Mouse (Mus musculus) cerebellum, postnatal 25 days (tissue): Measurements from ENCODE around the gene Eaf1.

Experiments used
- DNase-seq, 2 experiments: peaks; one replicate each; pipeline ENCODE4 v3.0.0; 2021; ENCODE audit warnings: mixed read lengths in 2 of 2

The Eaf1 gene

DNA sequence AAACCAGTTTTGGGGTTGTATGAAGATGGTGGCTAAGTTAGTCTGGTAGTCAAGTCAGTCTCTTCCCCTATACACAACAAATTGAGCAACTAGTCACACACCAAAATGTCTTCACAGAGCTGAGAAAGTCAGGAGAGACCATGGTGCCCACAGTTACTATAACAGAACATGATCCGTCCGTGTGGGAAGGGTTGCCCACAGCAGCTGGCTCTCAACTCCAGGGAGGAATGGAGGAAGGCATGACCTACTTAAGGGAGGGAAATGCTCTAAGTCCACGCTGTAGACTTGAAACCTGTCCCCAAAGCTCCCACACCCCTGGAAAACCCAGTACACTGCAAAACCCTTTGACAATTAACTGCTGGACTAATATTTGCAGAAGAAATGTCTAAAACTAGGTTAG, 16.1 kb downstream of the Eaf1 start:
- no peak for DNase-seq

DNA sequence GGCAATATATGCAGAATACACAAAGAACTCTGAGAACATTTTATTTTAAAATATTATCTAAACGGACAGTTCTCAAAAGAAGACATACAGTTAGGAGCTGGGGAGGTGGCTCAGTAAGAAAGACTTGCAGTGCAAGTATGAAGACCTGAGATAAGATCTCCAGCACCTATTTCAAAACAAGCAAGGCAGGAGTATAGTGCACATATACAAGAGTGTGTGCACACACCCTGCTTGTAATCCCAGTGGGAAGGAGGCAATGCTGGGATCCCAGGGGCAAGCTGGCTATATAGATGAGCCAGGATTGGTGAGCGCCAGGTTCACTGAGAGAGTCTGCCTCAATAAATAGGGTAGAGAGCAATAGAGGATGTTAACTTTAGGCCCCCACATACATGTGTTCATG, 21.7 kb downstream of the Eaf1 start:
- no peak for DNase-seq

DNA sequence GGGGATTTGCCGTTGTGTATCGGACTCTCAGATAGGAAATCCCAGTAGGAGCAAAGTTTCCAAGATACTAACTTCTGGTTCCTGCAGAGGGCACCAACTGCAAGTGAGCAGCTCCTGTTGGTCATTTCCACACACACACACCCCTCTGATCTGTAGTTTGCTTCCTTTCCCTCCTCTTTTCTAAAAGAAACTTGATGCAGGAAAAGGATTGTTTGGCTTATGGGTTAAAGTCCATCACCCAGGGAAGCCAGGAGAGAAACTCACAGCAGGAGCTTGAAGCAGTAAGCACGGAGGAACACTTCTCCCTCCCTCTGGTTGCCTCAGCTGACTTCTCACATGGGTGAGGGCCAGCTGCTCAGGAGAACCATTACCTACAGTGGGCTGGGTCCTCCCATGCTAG, 25.0 kb downstream of the Eaf1 start:
- no peak for DNase-seq

DNA sequence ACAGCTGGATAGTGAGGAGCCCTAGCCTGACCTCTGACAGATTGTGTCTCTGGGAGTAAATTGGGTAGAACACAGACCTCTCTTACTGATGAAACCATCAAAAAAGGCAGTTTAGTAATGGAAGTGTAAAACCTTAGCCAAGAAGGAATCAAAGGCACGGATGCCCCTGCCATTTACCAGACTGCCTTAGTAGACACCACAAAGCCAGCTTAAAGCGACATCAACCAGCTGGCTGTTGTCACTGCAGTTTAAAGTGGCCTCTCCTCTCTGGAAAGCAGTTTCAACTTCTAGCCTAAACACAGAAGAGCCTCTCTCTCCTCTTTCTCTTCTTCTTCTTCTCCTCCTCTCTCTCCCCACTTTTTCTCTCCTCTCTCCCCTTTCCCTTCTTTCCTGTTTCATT, 27.1 kb downstream of the Eaf1 start:
- DNase-seq: peak; percentile 37 to 51

DNA sequence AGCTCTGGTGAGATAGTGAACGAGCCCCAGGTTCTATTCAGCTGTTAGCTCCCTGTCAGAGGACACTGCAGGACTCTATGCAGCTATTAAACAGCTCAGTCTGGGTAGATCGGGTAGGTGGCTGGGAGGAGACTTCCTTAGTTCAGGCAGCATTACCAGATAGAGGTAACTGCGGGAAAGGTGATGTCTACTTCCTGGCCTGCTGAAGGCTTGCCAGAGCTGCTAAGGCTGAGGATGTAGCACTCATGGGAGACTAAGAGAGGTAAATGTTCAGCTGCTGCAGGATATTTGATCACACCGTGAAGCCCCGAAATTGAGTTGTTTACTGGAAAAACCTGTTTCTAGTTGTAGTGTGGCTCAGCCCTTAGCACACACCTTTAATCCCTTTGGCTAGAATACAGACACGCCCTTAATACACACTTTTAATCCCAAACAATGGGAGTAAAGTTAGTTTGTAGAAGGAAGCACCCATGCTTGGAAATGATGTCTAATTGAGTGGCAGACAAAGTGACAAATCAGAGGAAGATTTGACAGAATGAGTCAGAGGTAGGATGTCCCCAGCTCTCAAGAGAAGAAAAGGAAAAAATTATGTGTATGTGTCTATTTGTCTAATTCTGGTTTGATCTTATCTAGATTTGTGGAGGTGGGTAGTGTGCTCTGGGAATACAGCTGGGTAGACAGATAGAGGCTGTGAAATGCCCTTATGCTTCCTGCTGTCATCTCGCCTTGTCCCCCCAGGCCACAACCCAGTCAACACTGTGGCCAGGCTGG, 31.0 kb downstream of the Eaf1 start:
- no peak for DNase-seq

DNA sequence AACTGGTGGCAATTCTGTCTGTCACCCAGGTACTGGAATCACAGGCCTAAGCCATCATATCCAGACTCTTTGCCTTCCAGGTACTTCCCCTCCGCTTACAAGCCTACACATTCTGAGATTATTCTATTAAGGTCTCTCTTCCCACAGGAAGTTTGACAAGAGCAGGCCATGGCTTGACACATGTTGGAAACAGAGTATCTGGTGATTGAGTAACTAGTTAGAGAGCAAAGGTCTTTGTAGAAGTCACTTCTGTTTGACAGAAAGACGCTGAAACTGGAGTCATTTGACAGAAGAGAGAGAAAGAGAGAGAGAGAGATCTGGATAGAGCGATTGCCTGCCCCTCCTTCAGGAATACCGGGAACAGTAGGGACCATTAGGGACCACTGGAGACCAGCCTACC, 36.6 kb downstream of the Eaf1 start:
- DNase-seq: no peak

DNA sequence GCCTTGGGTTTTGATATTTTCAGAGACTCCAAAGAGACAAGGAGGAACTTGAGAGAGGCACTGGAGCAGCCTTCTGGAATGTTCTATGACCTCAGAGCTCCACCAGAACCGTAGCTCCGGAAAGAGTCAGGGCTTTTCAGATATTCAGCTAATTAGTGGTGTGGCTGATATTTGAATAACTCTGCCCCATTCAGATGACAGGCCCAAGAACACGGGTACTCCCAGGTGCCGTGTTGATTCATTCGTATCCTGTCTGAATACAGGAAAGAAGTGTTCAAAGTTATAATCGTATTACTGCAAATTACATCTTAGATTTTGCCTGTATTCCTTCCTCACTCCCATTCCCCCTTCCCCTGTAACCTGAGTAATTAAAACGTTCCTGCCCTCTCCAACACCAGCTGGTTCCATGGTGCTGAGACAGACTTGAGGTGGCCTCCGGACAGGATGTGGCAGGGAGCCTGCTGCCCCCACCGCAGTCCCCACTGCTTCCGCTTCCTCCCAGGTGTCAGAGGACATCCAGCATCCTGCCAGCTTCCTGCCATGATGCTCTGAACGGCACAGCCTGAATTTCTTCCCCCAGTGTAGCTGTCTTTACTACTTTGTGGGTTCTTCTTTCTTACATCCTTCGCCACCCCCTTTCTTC, 37.4 kb downstream of the Eaf1 start:
- DNase-seq: no peak

DNA sequence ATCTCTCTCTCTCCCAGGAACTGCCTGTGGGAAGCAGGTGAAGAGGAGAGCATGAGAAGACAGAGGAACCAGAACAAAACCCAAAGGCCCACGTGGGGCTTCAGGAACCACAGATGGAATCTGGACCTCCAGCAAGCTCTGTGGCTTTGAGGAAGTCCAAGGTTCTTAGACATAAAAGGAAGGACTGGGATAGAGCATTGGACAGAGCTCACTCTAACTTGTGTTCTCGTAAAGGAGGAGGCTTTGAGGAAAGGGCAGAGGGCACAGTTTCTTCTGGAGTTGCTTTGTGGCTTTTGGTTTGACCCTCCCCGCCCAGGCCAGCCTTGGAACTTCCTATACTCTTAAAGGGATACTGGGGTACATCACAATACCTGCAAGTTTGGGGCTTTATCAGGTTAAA, 38.5 kb downstream of the Eaf1 start:
- DNase-seq: no peak

DNA sequence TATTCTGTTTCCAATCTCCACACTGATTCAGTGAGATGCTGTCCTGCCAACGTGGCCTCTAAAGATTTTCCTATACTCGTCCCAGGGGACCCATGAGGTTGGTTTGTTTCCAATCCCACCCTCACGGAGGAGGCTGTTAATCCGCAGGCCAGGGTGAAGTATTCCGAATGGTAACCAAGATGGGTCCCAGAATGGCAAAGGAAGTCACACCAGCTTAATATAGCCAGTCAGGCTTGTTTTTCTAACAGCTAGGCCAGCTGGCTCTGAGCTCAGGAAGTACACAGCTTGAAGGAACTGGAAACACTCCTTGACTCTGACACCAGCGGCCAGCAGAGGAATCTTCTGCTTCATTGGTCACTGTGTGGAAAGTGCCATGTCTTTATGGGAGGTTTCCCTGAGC, 43.1 kb downstream of the Eaf1 start:
- DNase-seq: peak; percentile 73 to 77

DNA sequence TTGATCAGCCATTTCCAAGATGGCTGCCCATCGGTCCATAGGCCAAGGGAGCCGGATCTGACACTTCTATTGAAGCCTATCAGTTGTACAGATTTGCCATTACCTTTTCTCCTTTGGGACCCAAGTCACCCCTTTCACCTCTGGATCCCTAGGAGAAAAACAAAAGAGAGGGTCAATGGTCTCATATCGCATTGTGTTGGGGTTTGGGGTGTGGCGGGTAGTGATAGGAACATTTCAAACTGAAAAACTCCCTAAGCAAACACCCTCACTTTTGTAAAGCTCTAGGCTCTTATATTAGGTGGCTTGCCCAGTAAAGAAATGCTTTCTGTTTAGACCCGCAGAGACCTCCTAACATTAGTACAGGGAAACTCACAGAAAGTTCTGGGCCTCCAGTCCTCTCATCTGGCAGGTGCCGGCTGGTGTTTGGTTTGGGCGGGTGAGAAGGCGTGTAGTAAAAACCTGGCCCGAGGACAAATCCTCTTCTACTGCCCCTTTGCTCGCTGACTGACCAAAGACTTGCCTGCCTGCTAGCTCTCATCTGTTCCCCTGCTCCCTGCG, 49.8 kb downstream of the Eaf1 start:
- DNase-seq: no peak

DNA sequence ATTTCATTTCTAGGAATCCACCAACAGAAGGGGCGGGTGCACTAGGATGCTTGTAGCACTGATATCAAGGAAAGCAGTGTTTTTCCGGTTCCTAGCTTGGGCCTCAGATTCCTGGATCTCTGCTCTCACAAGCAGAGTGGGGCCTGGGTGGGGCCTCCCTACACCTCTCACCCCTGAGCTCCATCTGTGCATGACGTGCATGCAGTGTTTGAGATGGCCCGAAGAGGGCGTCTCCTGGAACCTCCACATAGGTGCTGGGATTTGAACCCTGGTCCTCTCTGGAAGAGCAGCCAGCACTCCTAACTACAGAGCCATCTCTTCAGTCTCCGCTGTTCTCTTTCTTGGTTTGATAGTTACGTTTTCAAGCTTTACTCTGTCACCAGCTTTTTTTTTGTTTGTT, 60.8 kb downstream of the Eaf1 start:
- no peak for DNase-seq

DNA sequence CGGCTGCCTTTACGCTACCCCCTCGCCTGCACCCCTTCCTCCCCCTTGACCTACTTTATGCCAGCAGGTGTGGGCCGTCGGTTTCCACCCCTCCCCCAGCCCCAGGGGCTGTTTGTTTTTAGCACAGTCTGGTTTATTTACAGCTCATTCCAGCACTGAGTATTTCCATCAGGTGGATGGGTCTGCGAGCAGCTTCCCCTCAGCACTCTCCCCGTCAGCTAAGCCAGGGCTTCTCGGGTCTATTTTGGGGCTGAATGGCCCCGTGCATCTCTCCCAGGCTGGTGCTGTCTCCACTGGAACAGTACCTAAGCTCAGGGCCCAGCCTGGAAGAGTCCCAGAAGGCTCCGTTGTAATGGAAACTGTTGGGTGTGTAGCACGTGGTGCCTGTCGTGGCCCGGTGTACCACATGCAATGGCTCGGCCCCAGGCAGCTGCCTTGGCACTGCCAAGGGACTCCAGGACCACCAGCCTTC, 61.8 kb downstream of the Eaf1 start:
- peak in 1 of 2 experiments; percentile 20 for DNase-seq

DNA sequence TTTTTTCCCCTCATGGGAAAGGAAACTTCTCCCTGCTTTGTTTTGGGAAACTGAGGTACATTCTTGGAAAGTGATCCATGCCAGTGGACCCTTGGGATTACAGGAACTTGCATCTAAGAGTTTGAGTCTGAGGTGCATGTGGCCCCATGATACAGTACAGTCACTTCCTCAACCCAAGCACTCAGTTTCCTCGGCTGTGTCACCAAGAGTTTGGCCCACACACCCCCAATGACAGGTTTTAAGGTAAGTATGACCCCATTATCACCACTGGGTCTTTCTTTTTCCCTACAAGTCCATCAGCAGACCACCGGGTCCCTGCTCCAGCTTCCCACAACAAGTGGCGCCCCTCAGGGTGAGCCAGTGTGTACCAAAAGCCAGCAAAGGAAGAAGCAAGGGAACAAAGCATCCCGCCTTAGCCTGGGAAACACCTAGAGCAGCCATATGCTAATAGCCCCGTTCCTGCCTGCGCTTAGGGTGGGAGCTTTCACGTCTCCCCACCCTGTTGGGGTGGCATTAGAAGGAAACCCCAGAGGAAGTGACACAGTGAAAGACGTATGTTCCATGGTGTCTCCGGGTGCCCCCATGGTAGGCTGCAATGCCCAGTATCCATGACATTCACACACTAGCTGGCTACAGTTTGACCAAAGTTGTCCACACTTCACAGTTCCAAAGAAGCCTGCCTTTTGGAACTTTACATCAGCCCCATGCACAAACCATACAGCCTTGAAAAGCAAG, 62.5 kb downstream of the Eaf1 start:
- DNase-seq: no peak

DNA sequence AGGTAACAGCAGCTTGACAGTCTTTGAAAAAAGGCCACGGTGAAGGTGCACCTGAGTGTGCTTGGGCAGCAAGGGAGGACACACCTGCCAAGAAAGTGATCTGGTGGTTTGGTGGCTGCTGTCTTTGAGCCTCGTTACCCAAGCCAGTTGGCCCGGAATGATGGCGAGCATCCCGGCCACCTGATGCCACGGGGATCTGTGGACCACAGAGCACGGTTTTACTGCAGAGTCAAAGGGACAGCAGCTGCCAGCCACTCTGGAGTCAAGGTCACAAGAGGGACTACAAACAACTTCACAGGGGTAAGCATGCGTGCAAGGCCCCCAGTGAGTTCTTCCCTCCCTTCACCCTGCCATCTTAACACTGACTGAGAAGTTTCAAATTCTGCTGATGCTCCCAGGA, 63.1 kb downstream of the Eaf1 start:
- peak; percentile 48 to 66 for DNase-seq

DNA sequence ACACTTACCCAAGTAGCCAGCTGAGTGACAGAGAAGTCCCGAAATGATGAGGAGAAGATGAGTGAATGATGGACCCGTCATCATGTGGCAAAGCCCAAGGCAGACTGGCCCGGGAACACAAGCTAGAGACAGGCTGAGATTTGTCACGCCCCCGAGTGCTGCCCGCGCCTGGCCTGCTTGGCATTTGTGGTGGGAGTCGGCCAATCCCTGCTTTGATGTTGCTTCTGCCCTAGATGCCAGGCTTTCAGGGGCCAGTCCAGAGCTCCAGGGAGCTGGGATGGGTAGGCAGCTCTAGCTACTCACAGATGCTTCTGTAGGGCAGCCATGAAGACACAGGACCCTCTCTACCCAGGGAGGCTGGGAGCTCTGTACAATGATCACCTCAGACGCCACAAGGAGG, 63.6 kb downstream of the Eaf1 start:
- peak; percentile 27 to 28 for DNase-seq

DNA sequence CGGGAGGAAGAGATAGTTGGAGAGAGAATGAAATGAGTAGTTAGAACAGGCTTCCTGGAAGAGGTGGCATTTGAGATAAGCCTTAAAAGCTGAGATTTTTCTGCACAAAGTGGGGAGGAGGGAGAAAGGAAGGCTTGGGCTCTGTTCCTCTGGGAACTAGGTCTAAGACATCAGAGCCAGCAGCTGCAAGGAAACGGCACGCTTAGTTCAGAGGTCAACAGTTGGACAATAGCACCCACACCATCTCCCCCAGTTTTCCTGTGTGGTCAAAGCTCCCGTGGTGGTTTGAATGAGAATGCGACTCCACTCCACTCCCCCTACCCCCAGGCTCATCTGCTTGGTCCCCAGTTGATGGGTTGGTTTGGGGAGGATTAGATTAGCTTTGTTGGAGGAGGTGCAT, 65.0 kb downstream of the Eaf1 start:
- DNase-seq: no peak
